Mouse (Mus musculus) heart, embryonic 15.5 days (tissue): Measurements from ENCODE around the gene Mpv17l2. TPM values are rescaled to one million over a fixed set of nuclear protein-coding genes. Genes with fewer than 3 reads are reported as not detected.
A peak's percentile ranks its signal among the peaks of the same experiment; 100 is the strongest.

ENCODE experiments used
- ATAC-seq: fragments of 200-750 bp; cut with Nextera tagmentation; replicated peaks from 2 replicates; pipeline ENCODE4 v1.8.0; 2017; ENCODE audit warnings: low read depth, moderate TSS enrichment; ENCODE audit not compliant: insufficient number of reproducible peaks, insufficient read depth, low FRiP score
- H3K27ac ChIP-seq: fragments of 300-500 bp; sonication (generic); 2 replicates; pipeline ENCODE4 v1.5.1; 2015; ENCODE audit warnings: mild to moderate bottlenecking, inconsistent platforms
- H3K27me3 ChIP-seq: fragments of 300-500 bp; sonication (generic); 2 replicates; pipeline ENCODE4 v1.6.1; 2015; ENCODE audit warnings: inconsistent platforms
- H3K36me3 ChIP-seq: fragments of 300-500 bp; sonication (generic); 2 replicates; pipeline ENCODE4 v1.6.1; 2015; ENCODE audit warnings: mild to moderate bottlenecking, inconsistent platforms
- H3K4me1 ChIP-seq: fragments of 300-500 bp; sonication (generic); replicated peaks from 2 replicates; pipeline ENCODE4 v1.6.1; 2015; ENCODE audit warnings: inconsistent platforms
- H3K4me2 ChIP-seq: fragments of 300-500 bp; sonication (generic); 2 replicates; pipeline ENCODE4 v1.6.1; 2015; ENCODE audit warnings: inconsistent platforms, mild to moderate bottlenecking, moderate library complexity
- H3K4me3 ChIP-seq: fragments of 300-500 bp; sonication (generic); 2 replicates; pipeline ENCODE4 v1.5.1; 2015; ENCODE audit warnings: mild to moderate bottlenecking, inconsistent platforms
- H3K9ac ChIP-seq: fragments of 300-500 bp; sonication (generic); 2 replicates; pipeline ENCODE4 v1.6.1; 2015; ENCODE audit warnings: mild to moderate bottlenecking, inconsistent platforms
- H3K9me3 ChIP-seq: fragments of 300-500 bp; sonication (generic); replicated peaks from 2 replicates; pipeline ENCODE4 v1.6.1; 2016; ENCODE audit warnings: inconsistent platforms
- WGBS: fragments of 180-500 bp; shearing (Covaris S2); methylation state at CpG from one replicate; pipeline ENCODE4 v1.1.7; 2015; ENCODE audit warnings: mixed read lengths; 5-methylcytosine and 5-hydroxymethylcytosine counted together
- polyA plus RNA-seq: library from polyadenylated mRNA; unstranded; fragments of >200 nt; fragmentation: Nextera tagmentation; extraction: Ambion mirVana; gene quantifications from 2 replicates; pipeline ENCODE4 v1.2.1, GENCODE M21; 2015

The Mpv17l2 gene
- polyA plus RNA-seq, 1 experiment from 2014 or later, result 43.0 TPM

- no peak overlapping the region for H3K4me3 ChIP-seq
- no peak overlapping the region for H3K9ac ChIP-seq
Measured at GRCm38 (mm10) chr8:70747211-70747890, 13.4 kb downstream of the Mpv17l2 start.

GRCm38 (mm10) chr8:70746676-70747075 is 14.1 kb downstream of the Mpv17l2 start:
- Histone ChIP-seq H3K27me3 (peaks cover 88% of the 10 kb centered on the region), H3K9me3 (no peaks in the 10 kb centered on the region), H3K4me2 (no peak overlapping the region), H3K27ac (no peak overlapping the region), H3K9ac (no peak overlapping the region), H3K36me3 (no peaks in the 10 kb centered on the region), H3K4me3 (no peak overlapping the region), H3K4me1 (peaks cover 29% of the 10 kb centered on the region)
- no peak for ATAC-seq
- WGBS, result 61% methylated on average over 9 of the region's 9 CpGs

More at GRCm38 (mm10) chr8:70747211-70747890, 13.4 kb downstream of the Mpv17l2 start:
- no peaks in the 10 kb centered on the region for H3K9me3 ChIP-seq
- H3K27ac ChIP-seq, result no peak overlapping the region
- peaks cover 83% of the 10 kb centered on the region for H3K27me3 ChIP-seq
- no peak for ATAC-seq
- 77% methylated on average over 18 of the region's 18 CpGs for WGBS
- no peaks in the 10 kb centered on the region for H3K36me3 ChIP-seq
- peaks cover 25% of the 10 kb centered on the region for H3K4me1 ChIP-seq
- no peak overlapping the region for H3K4me2 ChIP-seq

- H3K9ac ChIP-seq, result no peak overlapping the region
- peaks cover 88% of the 10 kb centered on the region for H3K27me3 ChIP-seq
- no peak overlapping the region for H3K4me3 ChIP-seq
- H3K4me1 ChIP-seq, result peaks cover 33% of the 10 kb centered on the region
- 51% methylated on average over 19 of the region's 19 CpGs for WGBS
- H3K9me3 ChIP-seq, result no peaks in the 10 kb centered on the region
- no peak overlapping the region for H3K27ac ChIP-seq
- H3K36me3 ChIP-seq, result no peaks in the 10 kb centered on the region
- H3K4me2 ChIP-seq, result no peak overlapping the region
- no peak for ATAC-seq
Measured at GRCm38 (mm10) chr8:70745691-70746220, 15.0 kb downstream of the Mpv17l2 start.

- no peak for ATAC-seq
- H3K4me1 ChIP-seq, result peaks cover 33% of the 10 kb centered on the region
- no peaks in the 10 kb centered on the region for H3K9me3 ChIP-seq
- no peak overlapping the region for H3K9ac ChIP-seq
- no peak overlapping the region for H3K27ac ChIP-seq
- whole genome bisulfite sequencing, result 47% methylated on average over 11 of the region's 11 CpGs
- H3K36me3 ChIP-seq, result no peaks in the 10 kb centered on the region
- H3K4me2 ChIP-seq, result peak overlapping the region; percentile 65; the same call in 1 of the 2 replicates
- peaks cover 89% of the 10 kb centered on the region for H3K27me3 ChIP-seq
- no peak overlapping the region for H3K4me3 ChIP-seq
Measured at GRCm38 (mm10) chr8:70744806-70745205, 15.9 kb downstream of the Mpv17l2 start.

- Histone ChIP-seq H3K27ac (no peak overlapping the region), H3K9ac (no peak overlapping the region)
Measured at GRCm38 (mm10) chr8:70743656-70744590, 16.8 kb downstream of the Mpv17l2 start.

GRCm38 (mm10) chr8:70742981-70743655 is 17.6 kb downstream of the Mpv17l2 start:
- Histone ChIP-seq H3K36me3 (no peaks in the 10 kb centered on the region), H3K4me1 (peaks cover 33% of the 10 kb centered on the region), H3K4me3 (peak overlapping the region; percentile 40), H3K27ac (no peak overlapping the region), H3K9ac (no peak overlapping the region), H3K4me2 (peak overlapping the region; percentile 65), H3K27me3 (peaks cover 76% of the 10 kb centered on the region), H3K9me3 (no peaks in the 10 kb centered on the region)
- no peak for ATAC-seq
- 3% methylated on average over 38 of the region's 38 CpGs for WGBS

More at GRCm38 (mm10) chr8:70743656-70744590, 16.8 kb downstream of the Mpv17l2 start:
- H3K9me3 ChIP-seq, result no peaks in the 10 kb centered on the region
- WGBS, result 4% methylated on average over 48 of the region's 48 CpGs
- no peaks in the 10 kb centered on the region for H3K36me3 ChIP-seq
- H3K4me3 ChIP-seq, result peak overlapping the region; percentile 40
- peak overlapping the region; percentile 65 for H3K4me2 ChIP-seq
- ATAC-seq, result no peak
- peaks cover 33% of the 10 kb centered on the region for H3K4me1 ChIP-seq
- peaks cover 80% of the 10 kb centered on the region for H3K27me3 ChIP-seq

GRCm38 (mm10) chr8:70742176-70742575 is 18.6 kb downstream of the Mpv17l2 start:
- no peak overlapping the region for H3K27ac ChIP-seq
- H3K4me1 ChIP-seq, result peaks cover 33% of the 10 kb centered on the region
- H3K27me3 ChIP-seq, result peaks cover 71% of the 10 kb centered on the region
- H3K36me3 ChIP-seq, result no peaks in the 10 kb centered on the region
- no peak overlapping the region for H3K4me3 ChIP-seq
- H3K9me3 ChIP-seq, result no peaks in the 10 kb centered on the region
- 38% methylated on average over 11 of the region's 11 CpGs for WGBS
- no peak overlapping the region for H3K9ac ChIP-seq
- no peak overlapping the region for H3K4me2 ChIP-seq
- no peak for ATAC-seq

- no peaks in the 10 kb centered on the region for H3K9me3 ChIP-seq
- H3K4me1 ChIP-seq, result peaks cover 33% of the 10 kb centered on the region
- H3K4me2 ChIP-seq, result no peak overlapping the region
- H3K27me3 ChIP-seq, result peaks cover 68% of the 10 kb centered on the region
- no peak overlapping the region for H3K27ac ChIP-seq
- no peak overlapping the region for H3K9ac ChIP-seq
- H3K36me3 ChIP-seq, result no peaks in the 10 kb centered on the region
- no peak for ATAC-seq
- no peak overlapping the region for H3K4me3 ChIP-seq
- 41% methylated on average over 5 of the region's 5 CpGs for WGBS
Measured at GRCm38 (mm10) chr8:70741661-70742060, 19.1 kb downstream of the Mpv17l2 start.

GRCm38 (mm10) chr8:70738211-70738610 is 22.5 kb downstream of the Mpv17l2 start:
- peaks cover 19% of the 10 kb centered on the region for H3K4me1 ChIP-seq
- no peak overlapping the region for H3K4me3 ChIP-seq
- WGBS, result 37% methylated on average over 3 of the region's 3 CpGs
- no peak overlapping the region for H3K27ac ChIP-seq
- no peak for ATAC-seq
- no peaks in the 10 kb centered on the region for H3K36me3 ChIP-seq
- no peak overlapping the region for H3K4me2 ChIP-seq
- H3K9ac ChIP-seq, result no peak overlapping the region
- H3K9me3 ChIP-seq, result no peaks in the 10 kb centered on the region
- H3K27me3 ChIP-seq, result peaks cover 39% of the 10 kb centered on the region

GRCm38 (mm10) chr8:70737705-70738104 is 23.0 kb downstream of the Mpv17l2 start:
- no peaks in the 10 kb centered on the region for H3K36me3 ChIP-seq
- ATAC-seq, result no peak
- no peak overlapping the region for H3K27ac ChIP-seq
- WGBS, result 55% methylated on average over 5 of the region's 5 CpGs
- H3K4me2 ChIP-seq, result no peak overlapping the region
- peaks cover 14% of the 10 kb centered on the region for H3K4me1 ChIP-seq
- no peak overlapping the region for H3K9ac ChIP-seq
- no peaks in the 10 kb centered on the region for H3K9me3 ChIP-seq
- H3K4me3 ChIP-seq, result no peak overlapping the region
- H3K27me3 ChIP-seq, result peaks cover 39% of the 10 kb centered on the region

- peaks cover 71% of the 10 kb centered on the region for H3K27me3 ChIP-seq
- no peaks in the 10 kb centered on the region for H3K36me3 ChIP-seq
- H3K4me2 ChIP-seq, result no peak overlapping the region
- H3K9ac ChIP-seq, result no peak overlapping the region
- peaks cover 6% of the 10 kb centered on the region for H3K4me1 ChIP-seq
- no peak overlapping the region for H3K27ac ChIP-seq
- H3K4me3 ChIP-seq, result no peak overlapping the region
- H3K9me3 ChIP-seq, result no peaks in the 10 kb centered on the region
- ATAC-seq, result no peak
- 85% methylated on average over 4 of the region's 4 CpGs for WGBS
Measured at GRCm38 (mm10) chr8:70730956-70731355, 29.8 kb downstream of the Mpv17l2 start.
